Mouse (Mus musculus) cortical plate, adult 2 months (tissue): Measurements from ENCODE around the gene Arpc2.

Experiments used
- CTCF ChIP-seq: fragments of 200-500 bp; IDR thresholded peaks from 2 replicates; pipeline ENCODE4 v1.5.1; 2011; ENCODE audit warnings: mild to moderate bottlenecking, control low read depth, low read length; ENCODE audit not compliant: insufficient read depth; ENCODE audit errors: extremely low read depth
- POLR2A ChIP-seq: fragments of 200-500 bp; IDR thresholded peaks from 2 replicates; pipeline ENCODE4 v1.6.1; 2011; ENCODE audit warnings: mild to moderate bottlenecking, low read length, control low read depth; ENCODE audit not compliant: insufficient read depth; ENCODE audit errors: extremely low read depth

DNA sequence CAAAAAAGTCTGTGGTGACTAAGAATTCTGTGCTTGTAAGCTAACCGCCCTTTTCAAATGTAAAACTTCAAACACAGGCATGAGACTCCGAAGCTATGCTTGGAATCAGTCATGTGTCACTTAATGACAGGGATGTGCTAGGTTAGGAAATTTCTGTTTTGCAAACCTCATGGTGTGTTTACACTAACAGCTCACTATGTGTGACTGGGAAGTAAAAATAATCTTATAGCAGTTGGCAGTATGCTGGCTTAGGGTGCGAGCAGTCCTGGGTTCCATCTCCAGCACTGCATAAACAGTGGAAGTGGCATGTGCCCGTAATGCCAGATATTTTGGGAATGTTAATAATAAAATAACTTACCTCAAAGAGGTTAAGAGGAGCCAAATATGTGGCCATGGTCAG, 69.1 kb downstream of the Arpc2 start:
- TF ChIP-seq CTCF: no peak
- no peak for TF ChIP-seq POLR2A
